Mouse (Mus musculus) c-Kit-positive CD71-positive TER-119-negative erythroid progenitor cells, embryonic 14.5 days (primary cell): ENCODE measurements around the gene Gm21891.
"Not testable (repeated sequence)": the region's sequence is repeated elsewhere in the genome, so short reads cannot be mapped to it uniquely, and the experiment has no call there.

Experiments used
- DNase-seq: peaks from one replicate; pipeline ENCODE4 v3.0.0-alpha.2; 2013; ENCODE audit warnings: low read depth

The Gm21891 gene

DNA sequence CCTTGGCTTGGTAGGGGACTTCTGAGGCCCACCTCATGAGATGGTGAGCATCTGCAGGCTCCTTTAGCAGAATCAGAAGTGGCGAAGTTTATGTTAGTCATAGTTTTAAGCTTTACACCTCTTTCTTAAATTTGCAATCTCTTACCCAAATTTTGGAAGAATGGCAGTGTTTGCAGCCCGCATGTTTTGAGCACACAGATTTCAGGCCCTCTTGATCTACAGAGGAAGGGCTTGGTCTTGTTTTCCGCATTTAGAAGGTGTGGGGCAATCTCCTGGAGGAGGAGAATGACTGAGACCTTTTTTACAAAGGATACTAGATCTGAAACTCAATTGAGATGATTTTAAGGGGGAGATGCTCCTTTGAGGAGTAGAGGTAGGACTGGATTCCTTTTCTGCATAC lies at the start of gene Gm21891:
Gm21891 (minus strand) TSS at position 101 of the 400 bp plus-strand sequence.
- not testable (repeated sequence) for DNase-seq

DNA sequence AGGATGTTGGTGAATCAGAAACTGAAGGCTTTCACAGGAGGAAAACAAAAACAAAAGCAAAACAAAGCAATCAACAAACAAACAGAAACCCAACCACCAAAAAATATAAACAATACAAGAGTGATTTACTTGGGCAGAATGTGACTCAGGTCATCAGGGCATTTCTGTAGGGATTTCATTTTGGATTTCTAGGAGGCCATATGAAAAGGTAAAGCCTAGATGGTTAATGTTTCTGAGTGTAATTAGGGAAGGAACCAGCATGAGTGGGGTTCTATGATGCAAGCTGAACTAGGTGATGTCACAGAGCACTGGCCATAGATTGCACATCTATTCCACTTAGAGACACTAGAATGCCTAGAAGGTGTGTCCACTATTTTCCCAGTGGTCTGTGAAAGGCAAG lies 28.4 kb upstream of the Gm21891 start, which contains the start of gene Gm21425:
Gm21425 (plus strand) TSS at position 301 of the 400 bp plus-strand sequence.
- DNase-seq = not testable (repeated sequence)
